Mouse (Mus musculus): Measurements from ENCODE around the gene Gatd1.

GRCm38 (mm10) chr7:141459301-141459711 lies 45.4 kb upstream of the Gatd1 start:
- TF ChIP-seq CTCF (IDR thresholded peaks at IDR 0.05; ENCODE audit: low read depth, low read length) (no peak), POLR2A (IDR thresholded peaks at IDR 0.05; ENCODE audit: borderline replicate concordance, low read depth, low read length) (no peak)
